Mouse (Mus musculus): ENCODE data around the gene Cela3b.
A peak's percentile ranks its signal among the peaks of the same experiment; 100 is the strongest.

Gene Cela3b

DNA sequence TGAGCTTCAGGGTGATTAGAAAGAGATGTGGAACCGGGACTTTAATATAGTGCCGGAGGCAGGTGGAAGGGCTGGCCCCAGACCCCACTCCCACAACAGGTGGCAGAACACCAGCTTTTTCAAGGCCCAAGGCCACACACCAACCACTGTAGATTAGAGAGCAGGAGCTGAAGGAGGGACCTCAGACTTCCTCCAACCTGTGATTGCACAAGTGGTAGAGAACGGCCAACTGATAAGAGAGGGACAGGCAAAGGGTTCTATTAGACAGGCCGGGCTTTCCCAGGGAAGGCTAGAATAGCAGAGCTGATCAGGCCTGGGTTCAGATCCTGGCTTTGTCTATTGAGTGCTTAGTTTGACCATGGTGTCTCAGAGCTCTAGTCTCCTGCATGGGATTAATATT is at the start of gene Cela3b:
Cela3b (minus strand) TSS at position 39 of the 400 bp plus-strand sequence.
- no peak for DNase-seq (ENCODE audit: low spot score in 2 of 2)

DNA sequence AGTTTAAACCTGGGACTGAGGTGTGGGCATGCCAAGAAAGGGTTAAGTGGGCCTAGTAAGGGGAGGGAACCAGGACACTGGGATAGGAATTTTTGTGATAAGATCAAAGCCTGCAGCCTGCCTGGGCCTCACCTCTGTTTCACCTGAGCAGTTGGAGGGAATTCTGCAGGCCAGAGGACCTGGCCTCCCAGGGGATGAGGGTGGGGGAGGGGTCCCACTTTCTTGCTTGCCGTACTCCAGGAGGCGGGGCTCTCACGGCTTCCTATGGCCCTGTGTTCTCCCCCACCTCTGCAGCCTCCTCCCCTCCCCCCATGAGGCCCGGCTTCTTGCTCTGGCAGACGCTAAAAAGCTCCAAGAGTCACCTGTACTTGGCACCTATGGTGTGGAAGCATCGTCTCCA is 49.4 kb upstream of the Cela3b start:
- DNase-seq (ENCODE audit: low spot score in 2 of 2), result no peak

DNA sequence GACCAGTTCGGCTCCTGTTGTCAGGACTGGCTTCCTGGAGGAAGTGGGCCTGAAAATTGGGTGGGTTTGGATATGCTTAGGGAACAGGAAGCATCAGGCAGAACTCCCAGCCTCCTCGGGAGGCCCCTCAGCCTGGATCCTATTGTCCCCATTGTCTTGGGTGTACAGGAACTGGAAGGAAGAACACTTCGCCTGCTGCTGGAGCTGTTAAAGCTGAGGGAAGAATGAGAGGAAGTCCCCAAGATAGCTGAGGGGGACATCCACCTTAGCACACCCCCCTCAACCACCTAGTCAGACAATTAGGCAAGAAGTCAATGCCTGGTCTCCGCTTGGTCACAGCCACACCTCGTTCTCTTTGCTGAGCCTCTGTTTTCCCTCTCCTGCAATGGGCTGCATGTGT is 48.0 kb upstream of the Cela3b start:
- DNase-seq (ENCODE audit: low spot score in 2 of 2), result no peak

DNA sequence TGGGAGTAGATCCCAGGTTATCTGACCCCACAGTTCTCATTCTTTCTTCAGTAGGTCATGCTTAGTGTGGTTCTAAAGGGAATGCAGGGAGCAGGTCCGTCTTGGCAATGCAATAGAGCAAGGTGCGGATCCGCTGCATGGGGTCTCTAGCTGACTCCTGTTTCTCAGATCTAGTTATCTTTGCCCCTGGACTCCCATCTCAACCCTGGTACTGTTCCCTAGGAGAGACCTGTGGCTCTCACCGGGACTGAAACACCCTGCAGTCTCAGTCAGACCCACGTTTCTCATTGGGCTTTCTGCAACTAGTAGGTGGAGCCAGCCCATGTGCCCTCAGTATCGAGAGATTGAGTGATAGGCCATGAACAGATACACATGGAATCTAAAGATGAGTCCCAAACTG is 47.3 kb upstream of the Cela3b start:
- DNase-seq (ENCODE audit: low spot score in 2 of 2), result no peak

DNA sequence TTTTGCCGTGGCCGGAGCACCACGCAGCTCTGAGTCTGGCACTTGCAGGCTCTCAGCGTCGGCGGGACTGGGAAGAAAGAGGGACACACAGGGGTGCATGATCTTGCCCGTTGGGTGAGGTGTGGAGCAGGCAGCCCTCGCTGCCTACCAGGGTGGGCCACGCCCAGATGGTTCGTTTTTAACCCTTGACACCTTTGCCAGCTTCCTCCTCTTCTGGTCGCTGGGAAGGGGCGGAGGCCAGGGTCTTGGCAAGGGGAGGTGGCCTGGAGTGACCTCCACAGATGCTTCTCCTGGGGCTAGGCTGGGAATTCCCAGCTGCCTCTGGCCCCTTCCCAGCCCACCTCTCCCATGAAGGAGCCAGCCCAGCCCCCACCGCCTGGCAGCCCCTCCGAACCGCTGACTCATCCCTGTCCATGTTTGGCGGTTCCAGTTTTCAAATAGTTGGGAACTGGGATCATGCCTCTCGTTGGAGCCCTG is 46.5 kb upstream of the Cela3b start:
- no peak for DNase-seq (ENCODE audit: low spot score in 2 of 2)

DNA sequence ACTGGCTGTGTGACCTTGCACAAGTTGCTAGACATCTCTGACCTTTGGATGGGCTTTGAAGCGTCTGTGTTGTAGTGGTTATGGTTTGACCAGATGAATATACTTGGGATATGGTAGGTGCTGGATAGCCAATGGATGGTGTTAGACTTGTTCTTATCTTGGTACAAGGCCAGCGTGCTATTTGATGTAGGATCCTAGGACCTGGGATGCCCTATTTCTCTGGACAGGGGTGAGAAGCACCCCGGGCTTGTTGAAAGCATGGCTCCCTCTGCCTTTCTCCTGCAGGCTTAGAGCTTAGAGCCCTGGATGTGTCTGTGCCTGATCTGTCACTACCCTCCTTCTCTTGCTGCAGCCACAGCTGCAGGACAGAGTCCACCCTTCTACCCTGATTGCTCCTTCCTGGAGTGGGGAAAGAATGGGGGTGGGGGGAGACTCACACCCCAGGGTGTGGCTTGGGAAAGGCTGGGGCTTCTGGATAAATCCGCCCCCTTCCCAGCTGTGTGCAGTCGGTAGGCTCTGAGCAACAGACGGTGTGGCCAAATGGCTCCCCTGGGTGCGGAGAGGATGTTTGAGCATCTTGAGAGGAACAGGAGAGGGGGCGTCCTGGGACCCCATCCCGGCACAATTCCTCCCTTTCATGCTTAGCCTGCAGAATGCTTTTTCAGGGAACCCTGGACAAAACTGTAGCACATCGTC is 45.9 kb upstream of the Cela3b start:
- DNase-seq (ENCODE audit: low spot score in 2 of 2), result peak; percentile 35 to 50

DNA sequence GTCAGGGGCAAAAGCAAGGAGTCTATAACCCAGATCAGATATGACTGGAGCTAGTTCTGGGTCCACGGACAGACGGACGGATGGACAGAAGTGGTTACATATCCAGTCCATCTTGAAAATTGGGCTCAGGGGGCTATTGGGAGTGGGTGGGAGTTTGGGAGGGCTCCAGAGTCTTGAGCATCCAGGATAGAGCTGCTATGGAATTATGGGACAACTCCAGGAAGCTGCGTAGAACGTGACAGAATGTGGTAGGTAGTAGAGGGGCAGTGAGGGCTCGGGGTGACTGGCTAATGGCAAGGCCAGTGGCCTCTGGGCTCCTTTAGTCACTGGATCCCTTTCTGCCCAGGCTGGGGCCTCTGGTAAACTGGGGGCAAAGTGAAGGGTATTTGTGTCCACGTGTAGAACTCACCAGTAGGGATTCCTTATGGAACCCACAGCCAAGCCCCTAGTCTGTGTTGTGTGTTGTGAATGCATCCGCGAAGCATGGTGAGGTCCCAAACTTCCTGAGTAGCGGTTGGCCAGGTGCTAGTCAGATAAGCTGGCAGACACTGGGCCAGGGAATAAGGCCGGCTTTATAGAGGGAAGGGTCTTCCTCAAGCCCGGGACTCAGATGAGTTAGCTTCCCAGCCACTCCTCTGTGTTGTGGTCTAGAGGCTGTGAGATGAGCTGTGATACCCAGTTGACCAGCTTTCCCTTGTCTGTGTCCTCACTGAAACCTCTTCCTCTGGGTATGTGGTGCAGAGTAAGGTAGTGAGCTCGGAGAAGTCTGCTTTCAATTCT is 45.1 kb upstream of the Cela3b start:
- DNase-seq (ENCODE audit: low spot score in 2 of 2), result no peak

DNA sequence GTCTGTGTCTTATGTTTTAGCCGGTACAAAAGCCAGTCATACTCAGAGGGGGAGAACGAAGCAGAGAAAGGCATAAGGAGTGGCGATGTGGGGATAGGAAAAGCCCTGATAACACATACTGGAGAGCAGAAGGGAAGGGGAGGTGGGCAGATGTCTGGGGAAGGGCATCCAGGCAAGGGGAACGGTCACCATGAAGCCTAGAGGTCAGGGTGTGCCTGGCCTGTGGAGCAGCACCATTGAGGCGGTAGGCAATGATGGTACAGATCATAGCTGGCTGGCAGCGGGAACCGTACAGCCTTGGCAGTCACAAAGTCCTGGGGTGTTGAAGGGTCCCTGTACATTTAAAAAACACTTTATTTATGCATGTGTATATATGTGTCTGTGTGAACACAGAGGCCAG is 44.4 kb upstream of the Cela3b start:
- no peak for DNase-seq (ENCODE audit: low spot score in 2 of 2)

DNA sequence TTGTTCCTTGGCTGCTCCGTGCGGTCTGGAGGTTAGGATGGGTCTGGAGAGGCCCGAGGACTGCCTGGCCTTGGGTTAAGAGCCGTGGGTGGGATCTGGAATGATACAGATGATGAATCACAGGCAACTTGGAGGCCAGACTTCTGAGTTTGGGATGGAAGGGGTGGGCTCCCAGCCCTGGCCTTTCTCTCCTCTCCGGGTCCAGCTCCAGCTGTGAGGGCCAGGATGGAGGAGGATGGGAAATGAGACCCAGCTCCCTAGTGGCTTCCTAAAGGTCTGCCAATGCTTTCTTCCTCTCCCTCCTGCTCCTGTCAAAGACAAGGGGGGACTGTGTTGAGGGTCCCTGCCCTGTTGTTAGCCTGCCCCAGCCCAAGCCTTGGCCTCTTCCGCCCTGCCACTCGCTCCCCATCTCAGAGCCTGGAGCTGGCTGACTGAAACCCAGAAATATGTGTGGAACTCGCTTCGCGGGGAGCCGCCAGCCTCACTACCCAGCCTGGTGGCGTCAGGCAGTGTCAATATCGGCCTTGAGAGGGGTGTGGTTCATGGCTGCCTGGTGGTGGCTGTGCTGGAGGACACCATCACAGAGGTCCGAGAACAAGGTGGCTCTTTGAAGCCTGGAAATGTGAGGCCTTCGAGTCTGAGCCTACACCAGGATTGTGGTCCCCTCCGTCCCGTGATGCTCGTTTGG is 43.5 kb upstream of the Cela3b start:
- no peak for DNase-seq (ENCODE audit: low spot score in 2 of 2)

DNA sequence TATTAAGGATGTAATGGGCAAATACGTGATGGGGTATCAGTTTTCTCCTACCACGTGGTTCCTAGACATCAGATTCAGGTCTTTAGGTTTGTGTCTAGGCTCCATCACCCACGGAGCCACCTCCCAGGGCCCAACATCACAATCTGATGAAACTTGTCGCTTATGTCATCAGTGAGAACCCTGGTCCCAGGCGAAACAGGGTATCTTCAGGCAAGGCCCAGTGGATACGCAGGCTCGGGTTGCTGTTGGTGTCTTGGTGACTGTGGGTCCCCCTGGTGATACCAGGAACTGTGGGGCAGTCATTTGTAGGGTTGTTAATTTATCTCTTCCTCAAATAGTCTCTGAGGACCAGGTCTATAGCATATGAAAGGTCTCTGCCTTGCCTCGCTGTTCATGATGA is 42.9 kb upstream of the Cela3b start:
- no peak for DNase-seq (ENCODE audit: low spot score in 2 of 2)

DNA sequence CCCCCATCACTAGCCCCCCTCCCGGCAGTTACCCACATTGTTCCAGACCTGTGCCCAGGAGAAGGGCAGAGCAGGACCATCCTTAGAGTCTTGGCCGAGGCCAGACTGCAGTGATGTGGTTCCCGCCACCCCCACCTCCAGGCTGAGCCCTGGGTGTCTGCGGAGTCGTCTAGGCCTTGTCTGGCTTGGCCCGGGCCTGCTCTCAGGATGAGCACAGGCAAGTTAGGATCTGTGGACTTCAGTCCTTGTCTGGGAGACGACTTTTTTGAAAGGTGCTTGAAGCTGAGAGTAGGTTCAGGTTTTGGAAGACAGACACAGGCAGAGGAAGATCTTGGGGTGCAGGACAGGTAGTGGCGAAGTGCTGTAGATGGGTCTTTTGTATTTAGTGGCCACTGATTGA is 41.0 kb upstream of the Cela3b start:
- DNase-seq (ENCODE audit: low spot score in 2 of 2), result no peak

DNA sequence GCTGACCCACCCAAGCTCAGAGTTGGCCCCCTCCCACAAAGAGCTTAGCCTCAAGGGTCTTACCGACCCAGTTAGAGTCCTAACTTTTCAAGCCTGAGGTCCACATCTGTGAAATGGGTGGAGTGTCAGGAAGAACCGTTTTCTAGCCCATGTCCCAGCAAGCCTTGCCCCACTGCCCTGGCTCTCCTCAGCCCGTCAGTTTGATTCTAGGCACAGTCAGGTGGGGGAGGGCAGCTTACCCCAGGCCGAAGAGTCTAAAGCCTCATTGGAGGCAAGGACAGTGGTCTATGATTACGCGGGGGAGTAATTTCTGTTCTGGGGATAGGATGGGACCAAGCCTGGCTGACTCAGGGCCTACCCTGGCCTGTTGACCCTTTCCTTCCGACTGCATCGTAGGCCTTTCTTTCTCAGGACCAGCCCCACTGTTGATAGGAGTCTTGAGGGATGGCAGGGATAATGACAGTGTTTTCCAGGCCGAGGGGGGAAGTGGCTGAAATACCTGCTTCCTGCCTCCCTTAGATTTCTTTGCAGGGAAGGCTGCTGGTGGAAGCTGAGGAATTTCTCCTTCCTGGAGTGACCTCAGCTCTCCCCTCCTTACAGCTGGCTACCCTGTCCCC is 40.5 kb upstream of the Cela3b start:
- DNase-seq (ENCODE audit: low spot score in 2 of 2), result no peak

DNA sequence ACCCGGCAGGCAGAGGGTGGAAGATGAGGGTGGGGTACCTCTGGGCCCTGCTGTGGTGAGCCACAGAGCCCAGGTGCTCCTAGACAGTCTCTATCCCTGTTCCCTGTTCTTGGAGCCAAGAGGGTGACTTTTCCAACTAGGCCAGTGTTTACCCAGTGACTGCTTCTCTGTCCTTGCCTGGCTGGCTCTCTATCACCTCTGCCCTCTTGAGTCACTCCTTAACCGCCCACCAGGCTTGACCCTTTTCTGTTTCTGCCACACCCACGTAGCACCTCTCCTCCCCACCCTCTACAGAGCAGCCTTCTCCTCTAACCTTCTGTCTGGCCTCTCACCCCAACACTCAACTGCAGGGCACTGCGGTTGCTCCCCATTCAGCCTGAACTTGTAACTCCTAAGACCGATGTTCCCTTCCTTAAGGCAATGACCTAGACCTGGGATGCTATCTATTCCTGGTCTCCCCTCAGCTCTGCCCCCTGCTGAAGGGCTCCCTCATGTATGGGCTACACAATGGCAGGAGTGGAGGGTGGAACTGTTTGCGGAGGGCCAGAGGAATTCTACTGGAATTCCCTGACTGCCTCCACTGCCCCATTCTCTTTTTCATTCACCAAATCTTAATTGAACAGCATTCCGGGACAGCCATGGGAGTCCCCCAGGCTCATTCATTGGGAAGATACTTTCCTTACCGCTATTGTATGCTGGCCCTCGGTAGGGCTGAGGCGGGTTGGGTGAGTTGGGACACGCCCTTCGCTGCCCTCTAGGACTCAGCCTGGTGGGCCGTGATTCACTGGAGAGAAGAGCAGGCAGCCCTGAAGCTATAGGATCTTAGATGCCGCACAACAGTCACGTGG is 39.7 kb upstream of the Cela3b start:
- DNase-seq (ENCODE audit: low spot score in 2 of 2), result no peak

DNA sequence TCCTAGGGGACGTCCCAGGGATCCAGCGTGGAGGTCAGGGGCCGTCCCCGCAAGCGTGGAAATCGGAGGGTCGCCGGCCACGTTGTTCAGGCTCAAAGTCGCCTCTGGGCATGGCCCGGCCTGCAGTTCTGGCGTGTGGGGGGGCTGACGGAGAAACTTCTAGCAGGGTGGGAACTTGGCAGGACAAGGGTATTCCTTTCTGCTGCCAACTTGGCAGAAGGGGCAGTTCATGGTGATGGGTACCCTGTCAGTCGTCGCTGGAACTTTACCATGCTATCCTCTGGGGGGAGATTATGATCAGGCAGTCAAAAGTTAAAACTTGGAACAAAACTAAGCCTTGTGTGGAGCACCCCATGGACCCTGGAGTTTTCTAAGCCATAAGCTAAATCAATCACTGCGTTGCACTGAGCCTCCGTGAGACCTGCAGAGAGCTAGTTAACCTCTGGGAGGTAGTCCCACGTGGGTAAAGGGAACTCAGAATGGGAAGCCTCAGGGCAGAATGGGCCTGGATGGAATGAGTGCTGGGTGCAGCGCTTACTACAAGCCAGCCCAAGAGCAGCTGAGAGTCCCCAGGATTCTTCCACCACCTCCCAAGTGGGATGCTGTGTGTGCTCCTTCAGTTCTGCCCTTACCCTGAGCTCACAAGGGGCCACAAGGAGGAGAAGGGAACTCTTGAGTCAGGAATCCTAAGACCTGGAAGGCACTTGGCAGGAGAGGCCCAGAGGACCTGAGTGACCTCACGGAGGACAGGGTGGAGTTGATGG is 38.9 kb upstream of the Cela3b start:
- DNase-seq (ENCODE audit: low spot score in 2 of 2), result no peak

DNA sequence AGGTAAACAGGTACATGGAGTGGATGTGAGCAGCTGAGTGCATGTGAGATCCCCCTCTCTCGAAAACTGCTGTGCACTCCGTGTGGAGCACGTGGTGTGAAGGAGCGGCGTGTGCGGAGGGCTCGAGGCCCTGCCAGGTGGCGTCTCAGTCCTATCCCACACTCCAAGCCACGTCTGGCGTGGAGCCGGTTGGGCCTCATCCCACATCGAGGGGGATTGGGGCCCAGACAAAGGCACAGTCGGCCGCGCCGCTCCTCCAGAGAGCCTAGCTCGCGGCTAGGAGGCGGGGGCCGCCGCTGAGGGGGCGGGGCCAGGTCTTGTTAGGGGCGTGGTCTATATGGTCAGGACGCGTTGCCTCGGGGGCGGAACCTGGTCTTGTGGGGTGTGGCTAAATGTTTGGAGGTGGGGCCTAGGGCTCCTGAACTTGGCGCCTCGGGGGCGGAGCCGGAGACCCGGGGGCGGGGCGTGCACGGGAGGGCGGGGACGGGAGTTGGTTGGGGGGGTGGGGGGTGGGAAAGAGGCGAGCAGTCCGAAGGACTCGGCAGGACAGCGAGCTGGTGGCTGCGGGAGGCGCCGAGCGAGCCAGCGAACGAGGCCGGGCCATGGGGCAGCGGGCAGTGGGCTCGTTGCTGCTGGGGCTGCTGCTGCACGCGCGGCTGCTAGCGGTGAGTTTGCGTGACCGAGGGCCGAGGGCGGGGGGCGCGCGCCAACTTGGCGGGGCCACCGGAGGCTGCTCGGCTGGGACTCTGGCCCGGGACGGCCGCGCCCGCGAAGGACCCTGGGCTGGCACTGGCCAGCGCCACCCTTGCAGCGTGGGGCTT is 38.1 kb upstream of the Cela3b start, which contains the start of gene Hspg2:
Hspg2 (plus strand) TSS at position 510 of the 821 bp plus-strand sequence.
- DNase-seq (ENCODE audit: low spot score in 2 of 2), result peak; percentile 68 to 77

DNA sequence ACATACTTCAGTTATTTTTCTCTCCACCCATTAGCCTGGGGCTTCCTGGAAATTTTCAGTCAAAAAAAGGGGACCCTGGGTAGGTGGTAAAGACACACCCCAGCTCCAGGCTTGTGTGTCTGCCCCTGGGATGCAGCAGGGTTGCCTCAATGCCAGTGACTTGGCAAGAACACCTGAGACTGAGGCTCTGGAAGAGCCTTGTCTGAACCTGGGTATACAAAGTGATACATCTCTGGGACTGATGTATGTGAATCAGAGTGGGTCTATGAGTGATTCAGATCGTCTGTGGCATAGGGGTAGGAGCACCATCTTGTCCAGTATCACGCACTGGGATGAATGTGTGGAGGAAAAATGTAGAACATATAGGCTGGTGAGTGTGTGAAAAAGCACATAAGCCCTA is 37.2 kb upstream of the Cela3b start:
- DNase-seq (ENCODE audit: low spot score in 2 of 2), result no peak

DNA sequence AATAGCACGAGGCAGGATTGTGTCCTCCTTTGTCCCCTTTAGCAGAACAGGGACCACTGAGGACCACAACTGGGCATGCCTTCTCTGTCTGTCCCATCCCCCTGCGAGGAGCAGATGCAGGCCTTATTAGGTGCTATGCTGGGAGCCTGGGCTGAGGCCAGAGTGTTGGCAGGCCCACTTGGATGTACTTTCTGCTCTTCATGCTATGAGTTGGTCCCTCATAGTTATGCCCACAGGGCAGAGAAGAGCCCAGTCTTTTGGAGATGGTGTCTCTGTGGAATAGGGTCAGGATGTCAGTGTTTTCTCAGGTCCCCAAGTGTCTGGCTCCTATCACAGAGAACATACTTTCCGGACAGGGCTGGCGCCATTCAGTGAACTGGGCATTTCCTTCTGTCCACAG is 36.7 kb upstream of the Cela3b start:
- DNase-seq (ENCODE audit: low spot score in 2 of 2), result no peak

DNA sequence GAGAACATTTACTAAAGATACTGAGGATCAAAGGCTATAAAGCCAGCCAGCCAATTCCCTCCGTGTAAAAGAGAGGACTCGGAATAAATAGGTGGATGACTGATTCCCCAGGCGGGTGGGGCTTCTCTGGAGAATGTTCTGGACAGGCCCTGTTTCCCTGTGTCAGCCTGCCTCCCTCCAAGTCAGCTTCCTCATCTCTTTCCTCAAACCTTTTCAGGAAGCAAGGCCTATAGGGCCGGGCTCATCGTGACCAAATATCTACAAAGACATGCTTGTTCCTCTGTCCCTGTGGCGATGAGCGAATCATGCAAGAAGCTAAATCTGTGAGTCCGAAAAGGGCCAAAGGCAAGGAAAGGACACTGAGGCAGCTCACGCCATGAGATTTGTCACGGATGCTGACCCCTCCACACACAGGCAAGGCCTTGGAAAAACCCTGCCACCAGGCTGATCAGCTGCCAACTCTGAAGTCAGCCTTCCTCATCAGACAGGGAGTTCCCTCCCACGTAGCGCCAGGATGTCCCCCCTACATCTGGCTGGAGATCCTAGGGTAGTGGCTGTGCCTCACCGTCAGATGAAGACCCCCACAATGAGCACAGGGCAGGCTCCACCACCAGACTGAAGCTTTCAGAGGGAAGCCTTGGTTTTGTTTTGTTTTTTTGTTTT is 34.9 kb upstream of the Cela3b start:
- no peak for DNase-seq (ENCODE audit: low spot score in 2 of 2)
